Mouse (Mus musculus): Measurements from ENCODE around the gene Cd72. TPM values are rescaled to one million over a fixed set of nuclear protein-coding genes. Genes with fewer than 3 reads are reported as not detected.
A peak's percentile ranks its signal among the peaks of the same experiment; 100 is the strongest.

Cd72 gene
- polyA plus RNA-seq, 2 experiments: 1.3 to 4.4 TPM

DNA sequence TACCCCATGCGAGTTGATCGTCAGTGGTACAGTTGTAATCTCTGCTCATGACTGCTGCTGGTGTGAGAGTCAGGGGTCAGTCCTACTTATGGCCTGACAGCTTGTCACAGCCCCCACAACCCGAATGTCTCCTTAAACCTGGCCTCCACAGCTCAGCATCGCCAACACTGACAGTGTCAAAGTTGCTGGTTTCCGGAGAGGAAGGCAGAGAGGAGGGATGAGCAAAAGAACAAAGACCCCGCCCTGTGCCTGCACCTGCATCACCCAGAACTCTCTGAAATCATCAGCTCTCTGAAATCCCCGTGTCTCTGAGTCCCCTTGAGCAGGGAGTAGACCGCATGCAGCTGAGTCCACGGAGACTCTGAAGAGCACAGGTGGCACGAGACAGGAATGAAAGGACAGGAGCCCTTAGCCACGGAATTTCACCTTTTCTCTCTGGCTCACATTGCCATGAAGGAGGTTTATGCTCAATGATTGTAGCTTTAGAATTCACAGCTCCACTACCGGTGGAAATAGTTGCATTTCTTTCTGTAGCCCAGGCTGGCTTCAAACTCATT lies 29.2 kb upstream of the Cd72 start, which contains the start of gene Sit1:
Gene Sit1 (minus strand): TSS at position 200 of the 557 bp plus-strand sequence.
- no peaks in the 10 kb centered on the region for H3K36me3 ChIP-seq (ENCODE audit: control insufficient read depth, insufficient read depth, low read length)
- H3K4me1 ChIP-seq (ENCODE audit: control insufficient read depth, insufficient read depth, low read length): no peaks in the 10 kb centered on the region
- H3K27ac ChIP-seq (replicated peaks; ENCODE audit: low read depth, low read length): no peak within 1 kb of the TSS
- DNase-seq (ENCODE audit: low spot score) (no peak), ATAC-seq (ENCODE audit: low FRiP score, low read depth) (no peak)
- WGBS: 62% methylated on average over 12 of the region's 12 CpGs
- no peak for TF ChIP-seq POLR2A (IDR thresholded peaks at IDR 0.05; ENCODE audit: borderline replicate concordance, extremely low read depth, insufficient read depth, insufficient read length)
- H3K9ac ChIP-seq (ENCODE audit: low read depth, low read length, severe bottlenecking): no peak within 1 kb of the TSS
- H3K27me3 ChIP-seq (ENCODE audit: control insufficient read depth, insufficient read depth, low read length): no peaks in the 10 kb centered on the region
- H3K4me3 ChIP-seq (replicated peaks; ENCODE audit: low read length): no peak within 1 kb of the TSS
- no peak within 1 kb of the TSS for H3K4me2 ChIP-seq (replicated peaks; ENCODE audit: low read depth, low read length, severe bottlenecking)
- no peaks in the 10 kb centered on the region for H3K9me3 ChIP-seq (ENCODE audit: control insufficient read depth, low read length)

- Histone ChIP-seq H3K9ac (ENCODE audit: low read depth, low read length, severe bottlenecking) (no peak overlapping the region), H3K27ac (replicated peaks; ENCODE audit: low read depth, low read length) (no peak overlapping the region), H3K27me3 (ENCODE audit: control insufficient read depth, insufficient read depth, low read length) (no peaks in the 10 kb centered on the region), H3K4me3 (replicated peaks; ENCODE audit: low read length) (no peak overlapping the region), H3K9me3 (ENCODE audit: control insufficient read depth, low read length) (no peaks in the 10 kb centered on the region), H3K4me2 (replicated peaks; ENCODE audit: low read depth, low read length, severe bottlenecking) (no peak overlapping the region), H3K4me1 (ENCODE audit: control insufficient read depth, insufficient read depth, low read length) (no peaks in the 10 kb centered on the region), H3K36me3 (ENCODE audit: control insufficient read depth, insufficient read depth, low read length) (no peaks in the 10 kb centered on the region)
- ATAC-seq (ENCODE audit: low FRiP score, low read depth) (no peak), DNase-seq (ENCODE audit: low spot score) (no peak)
- WGBS: 66% methylated on average over 9 of the region's 10 CpGs
- no peak for TF ChIP-seq POLR2A (IDR thresholded peaks at IDR 0.05; ENCODE audit: borderline replicate concordance, extremely low read depth, insufficient read depth, insufficient read length)
Observed at GRCm38 (mm10) chr4:43482591-43482990, 28.2 kb upstream of the Cd72 start.

- Histone ChIP-seq H3K9me3 (ENCODE audit: control insufficient read depth, low read length) (no peaks in the 10 kb centered on the region), H3K9ac (ENCODE audit: low read depth, low read length, severe bottlenecking) (no peak overlapping the region), H3K36me3 (ENCODE audit: control insufficient read depth, insufficient read depth, low read length) (no peaks in the 10 kb centered on the region), H3K27me3 (ENCODE audit: control insufficient read depth, insufficient read depth, low read length) (no peaks in the 10 kb centered on the region), H3K4me2 (replicated peaks; ENCODE audit: low read depth, low read length, severe bottlenecking) (no peak overlapping the region), H3K27ac (replicated peaks; ENCODE audit: low read depth, low read length) (no peak overlapping the region), H3K4me1 (ENCODE audit: control insufficient read depth, insufficient read depth, low read length) (no peaks in the 10 kb centered on the region), H3K4me3 (replicated peaks; ENCODE audit: low read length) (no peak overlapping the region)
- ATAC-seq (ENCODE audit: low FRiP score, low read depth) (no peak), DNase-seq (ENCODE audit: low spot score) (no peak)
- WGBS: 71% methylated on average over 7 of the region's 7 CpGs
- TF ChIP-seq POLR2A (IDR thresholded peaks at IDR 0.05; ENCODE audit: borderline replicate concordance, extremely low read depth, insufficient read depth, insufficient read length): no peak
Observed at GRCm38 (mm10) chr4:43481894-43482456, 27.5 kb upstream of the Cd72 start.

- Histone ChIP-seq H3K4me1 (ENCODE audit: control insufficient read depth, insufficient read depth, low read length) (no peaks in the 10 kb centered on the region), H3K4me2 (replicated peaks; ENCODE audit: low read depth, low read length, severe bottlenecking) (no peak overlapping the region), H3K9me3 (ENCODE audit: control insufficient read depth, low read length) (no peaks in the 10 kb centered on the region), H3K36me3 (ENCODE audit: control insufficient read depth, insufficient read depth, low read length) (no peaks in the 10 kb centered on the region), H3K4me3 (replicated peaks; ENCODE audit: low read length) (no peak overlapping the region), H3K9ac (ENCODE audit: low read depth, low read length, severe bottlenecking) (no peak overlapping the region), H3K27ac (replicated peaks; ENCODE audit: low read depth, low read length) (no peak overlapping the region), H3K27me3 (ENCODE audit: control insufficient read depth, insufficient read depth, low read length) (no peaks in the 10 kb centered on the region)
- ATAC-seq (ENCODE audit: low FRiP score, low read depth) (no peak), DNase-seq (ENCODE audit: low spot score) (no peak)
- TF ChIP-seq POLR2A (IDR thresholded peaks at IDR 0.05; ENCODE audit: borderline replicate concordance, extremely low read depth, insufficient read depth, insufficient read length): no peak
- WGBS: 69% methylated on average over 5 of the region's 5 CpGs
Observed at GRCm38 (mm10) chr4:43480985-43481384, 26.6 kb upstream of the Cd72 start.

GRCm38 (mm10) chr4:43478906-43479832 lies 24.7 kb upstream of the Cd72 start:
- H3K4me3 ChIP-seq (replicated peaks; ENCODE audit: low read length): no peak overlapping the region
- H3K27ac ChIP-seq (replicated peaks; ENCODE audit: low read depth, low read length): no peak overlapping the region
- no peaks in the 10 kb centered on the region for H3K4me1 ChIP-seq (ENCODE audit: control insufficient read depth, insufficient read depth, low read length)
- ATAC-seq (ENCODE audit: low FRiP score, low read depth): no peak
- H3K4me2 ChIP-seq (replicated peaks; ENCODE audit: low read depth, low read length, severe bottlenecking): no peak overlapping the region
- H3K9ac ChIP-seq (ENCODE audit: low read depth, low read length, severe bottlenecking): no peak overlapping the region
- no peaks in the 10 kb centered on the region for H3K36me3 ChIP-seq (ENCODE audit: control insufficient read depth, insufficient read depth, low read length)
- H3K9me3 ChIP-seq (ENCODE audit: control insufficient read depth, low read length): no peaks in the 10 kb centered on the region
- no peak for TF ChIP-seq POLR2A (IDR thresholded peaks at IDR 0.05; ENCODE audit: borderline replicate concordance, extremely low read depth, insufficient read depth, insufficient read length)
- 49% methylated on average over 24 of the region's 24 CpGs for WGBS
- H3K27me3 ChIP-seq (ENCODE audit: control insufficient read depth, insufficient read depth, low read length): no peaks in the 10 kb centered on the region
- peak; percentile 86 for DNase-seq (ENCODE audit: low spot score)

Data from limb, embryonic 14.5 days (tissue).